Mouse (Mus musculus) hindbrain, embryonic 13.5 days (tissue): Measurements from ENCODE around the gene Nxpe2. TPM values are rescaled to one million over a fixed set of nuclear protein-coding genes. Genes with fewer than 3 reads are reported as not detected.

ENCODE experiments used
- ATAC-seq: fragments of 200-750 bp; cut with Nextera tagmentation; 2 replicates; pipeline ENCODE4 v1.8.0; 2017; ENCODE audit warnings: moderate TSS enrichment; ENCODE audit not compliant: low FRiP score
- H3K27ac ChIP-seq: fragments of 300-500 bp; sonication (generic); 2 replicates; pipeline ENCODE4 v1.5.1; 2015; ENCODE audit warnings: inconsistent platforms, mild to moderate bottlenecking, moderate library complexity
- H3K27me3 ChIP-seq: fragments of 300-500 bp; sonication (generic); 2 replicates; pipeline ENCODE4 v1.6.1; 2015; ENCODE audit warnings: mild to moderate bottlenecking, inconsistent platforms
- H3K36me3 ChIP-seq: fragments of 300-500 bp; sonication (generic); 2 replicates; pipeline ENCODE4 v1.6.1; 2015; ENCODE audit warnings: mild to moderate bottlenecking, inconsistent platforms
- H3K4me1 ChIP-seq: fragments of 300-500 bp; sonication (generic); replicated peaks from 2 replicates; pipeline ENCODE4 v1.6.1; 2015; ENCODE audit warnings: inconsistent platforms
- H3K4me2 ChIP-seq: fragments of 300-500 bp; sonication (generic); 2 replicates; pipeline ENCODE4 v1.6.1; 2015; ENCODE audit warnings: inconsistent platforms, mild to moderate bottlenecking, moderate library complexity
- H3K4me3 ChIP-seq: fragments of 300-500 bp; sonication (generic); 2 replicates; pipeline ENCODE4 v1.5.1; 2015; ENCODE audit warnings: mild to moderate bottlenecking, inconsistent platforms
- H3K9ac ChIP-seq: fragments of 300-500 bp; sonication (generic); 2 replicates; pipeline ENCODE4 v1.6.1; 2015; ENCODE audit warnings: mild to moderate bottlenecking, inconsistent platforms
- H3K9me3 ChIP-seq: fragments of 300-500 bp; sonication (generic); 2 replicates; pipeline ENCODE4 v1.6.1; 2016; ENCODE audit warnings: inconsistent platforms
- WGBS: fragments of 180-500 bp; shearing (Covaris S2); methylation state at CpG from one replicate; pipeline ENCODE4 v1.1.7; 2015; 5-methylcytosine and 5-hydroxymethylcytosine counted together
- polyA plus RNA-seq: library from polyadenylated mRNA; unstranded; fragments of >200 nt; fragmentation: Nextera tagmentation; extraction: Ambion mirVana; gene quantifications from 2 replicates; pipeline ENCODE4 v1.2.1, GENCODE M21; 2015

Nxpe2 gene
- polyA plus RNA-seq, 1 experiment from 2014 or later = 0.30 TPM

- no peak for ATAC-seq
- no peak overlapping the region for H3K4me3 ChIP-seq
- no peak overlapping the region for H3K9ac ChIP-seq
- no peaks in the 10 kb centered on the region for H3K4me1 ChIP-seq
- H3K27ac ChIP-seq = no peak overlapping the region
- WGBS = 93% methylated on average over 8 of the region's 8 CpGs
- H3K36me3 ChIP-seq = no peaks in the 10 kb centered on the region
- H3K27me3 ChIP-seq = no peaks in the 10 kb centered on the region
- no peak overlapping the region for H3K4me2 ChIP-seq
- no peaks in the 10 kb centered on the region for H3K9me3 ChIP-seq
Observed at GRCm38 (mm10) chr9:48284221-48284620, 69.0 kb downstream of the Nxpe2 start.

GRCm38 (mm10) chr9:48276831-48277230 lies 76.4 kb downstream of the Nxpe2 start:
- Histone ChIP-seq H3K36me3 (no peaks in the 10 kb centered on the region), H3K27ac (no peak overlapping the region), H3K4me2 (no peak overlapping the region), H3K4me1 (no peaks in the 10 kb centered on the region), H3K4me3 (no peak overlapping the region), H3K9ac (no peak overlapping the region), H3K9me3 (no peaks in the 10 kb centered on the region), H3K27me3 (no peaks in the 10 kb centered on the region)
- ATAC-seq = no peak
- 96% methylated on average over 15 of the region's 15 CpGs for WGBS

Other genes with a start within 250 kb of the Nxpe2 start
- gene Nxpe4, start 191.4 kb downstream of the Nxpe2 start, polyA plus RNA-seq = 7.3 and 7.7 TPM in 2 replicates
- gene Rexo2, start 127.2 kb upstream of the Nxpe2 start, polyA plus RNA-seq = 80.8 and 91.1 TPM in 2 replicates
- gene Rbm7, start 141.8 kb upstream of the Nxpe2 start, polyA plus RNA-seq = 85.8 and 93.7 TPM in 2 replicates
- 33.4 and 34.4 TPM in 2 replicates for gene Gm5617, start 142.0 kb upstream of the Nxpe2 start, polyA plus RNA-seq